Mouse (Mus musculus) myocyte (in vitro differentiated cells): Measurements from ENCODE around the gene Atxn7l3.

Experiments used
- MYOD1 ChIP-seq, 3 experiments: IDR thresholded peaks; one replicate each; pipeline ENCODE4 v1.6.1; 2011; ENCODE audit warnings: control low read depth in 2 of 3, low read depth in 2 of 3, mild to moderate bottlenecking in 2 of 3, moderate library complexity in 1 of 3; ENCODE audit not compliant: insufficient read length in 2 of 3, control insufficient read depth in 1 of 3
- MYOG ChIP-seq, 3 experiments: IDR thresholded peaks; one replicate each; pipeline ENCODE4 v1.6.1; 2011; ENCODE audit warnings: control low read depth in 2 of 3, low read depth in 2 of 3, mild to moderate bottlenecking in 2 of 3; ENCODE audit not compliant: insufficient read length in 2 of 3, control insufficient read depth in 1 of 3, insufficient read depth in 1 of 3
- POLR2A ChIP-seq: IDR thresholded peaks from one replicate; pipeline ENCODE4 v1.6.1; 2011; ENCODE audit warnings: low read depth, mild to moderate bottlenecking, control low read depth, moderate library complexity; ENCODE audit not compliant: insufficient read length
- TCF12 ChIP-seq: IDR thresholded peaks from one replicate; pipeline ENCODE4 v1.6.1; 2011; ENCODE audit warnings: mild to moderate bottlenecking, control low read depth; ENCODE audit not compliant: poor library complexity, insufficient read depth, severe bottlenecking
- USF1 ChIP-seq: IDR thresholded peaks from one replicate; pipeline ENCODE4 v1.6.1; 2011; ENCODE audit warnings: low read depth, mild to moderate bottlenecking, control low read depth, moderate library complexity

- TF ChIP-seq MYOD1 (IDR thresholded peaks at IDR 0.05; ENCODE audit: control insufficient read depth in 1 of 3, insufficient read length in 2 of 3, low read depth in 2 of 3) (no peak), MYOG (IDR thresholded peaks at IDR 0.05; ENCODE audit: control insufficient read depth in 1 of 3, insufficient read depth in 1 of 3, insufficient read length in 2 of 3, low read depth in 2 of 3) (no peak), POLR2A (no peak), TCF12 (no peak), USF1 (no peak)
These were observed 11.7 kb upstream of the Atxn7l3 start for GRCm38 (mm10) chr11:102308104-102308503.
